Mouse (Mus musculus): Measurements from ENCODE around the gene Shisa6.

The Shisa6 gene

DNA sequence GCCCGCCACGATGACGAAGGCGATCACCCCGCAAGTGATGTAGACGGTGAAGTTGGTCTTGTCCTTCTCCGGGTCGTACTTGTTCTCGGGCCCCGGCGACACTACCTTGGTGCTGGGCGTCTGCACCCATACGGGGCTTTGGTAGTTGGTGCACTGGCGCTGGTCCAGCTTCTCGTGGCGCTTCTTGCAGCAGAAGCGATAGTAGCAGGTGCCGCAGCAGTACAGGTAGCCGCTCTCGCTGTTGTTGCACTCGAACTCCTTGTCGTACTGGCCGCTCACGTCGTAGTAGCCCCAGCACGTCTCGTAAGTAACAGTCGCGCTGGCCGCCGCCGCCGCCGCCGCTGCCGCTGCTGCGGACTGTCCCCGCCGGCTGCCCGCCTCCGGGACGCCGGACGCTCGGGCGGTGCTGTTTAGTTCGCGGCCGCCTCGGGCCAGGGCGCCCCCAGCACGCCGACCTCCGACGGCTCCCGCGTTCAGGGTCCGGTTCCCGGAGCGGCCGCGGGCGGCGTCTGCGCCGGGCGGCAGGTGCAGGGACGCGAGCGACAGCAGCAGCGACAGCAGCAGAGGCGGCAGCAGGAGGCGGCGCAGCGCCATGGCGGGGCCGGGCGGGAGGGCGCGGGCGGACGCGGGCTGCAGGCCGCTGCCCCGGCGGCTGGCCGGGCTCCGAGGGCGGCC lies at the start of gene Shisa6:
Gene Shisa6 (minus strand): TSS at position 594 of the 675 bp plus-strand sequence.
- DNase-seq (ENCODE audit: low read depth, low spot score) = no peak

DNA sequence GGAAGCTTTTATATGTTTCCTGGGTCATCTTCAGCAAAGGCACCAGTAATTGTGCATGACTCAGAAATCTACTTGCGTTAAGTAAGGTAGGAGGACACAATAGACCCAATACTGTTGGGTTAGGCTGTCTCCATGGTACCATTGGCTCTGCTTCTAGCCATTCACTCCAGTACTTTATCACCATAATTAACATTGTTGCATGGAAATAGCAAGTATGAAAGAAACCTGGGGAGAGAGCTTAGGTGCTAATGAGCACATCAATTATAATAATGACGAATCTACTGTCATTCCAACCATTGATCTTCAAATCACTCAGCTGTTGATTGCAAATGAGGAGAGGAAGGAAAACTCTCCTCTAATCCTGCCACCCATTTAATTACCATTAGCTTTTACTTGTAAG lies 48.1 kb upstream of the Shisa6 start:
- DNase-seq (ENCODE audit: low read depth, low spot score) = no peak

DNA sequence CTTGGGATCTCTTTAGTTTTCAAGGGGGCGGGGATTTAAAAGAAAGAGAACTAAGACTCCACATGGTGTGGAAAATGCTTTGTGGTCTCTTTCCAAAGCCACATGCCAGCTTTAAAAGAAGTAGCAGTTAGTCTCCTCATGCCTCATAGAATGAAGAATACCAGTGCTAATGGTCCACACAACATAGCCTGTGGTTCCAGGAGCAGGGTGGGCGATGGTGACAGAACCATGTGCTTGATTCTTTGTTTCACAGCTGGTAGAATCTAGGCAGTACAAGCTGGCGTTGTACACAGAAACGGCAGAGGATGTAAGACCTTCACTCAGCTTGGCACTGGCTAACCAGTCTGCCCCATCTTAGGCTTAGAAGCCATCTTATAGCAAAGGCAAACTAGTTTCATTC lies 43.3 kb upstream of the Shisa6 start:
- no peak for DNase-seq (ENCODE audit: low read depth, low spot score)

DNA sequence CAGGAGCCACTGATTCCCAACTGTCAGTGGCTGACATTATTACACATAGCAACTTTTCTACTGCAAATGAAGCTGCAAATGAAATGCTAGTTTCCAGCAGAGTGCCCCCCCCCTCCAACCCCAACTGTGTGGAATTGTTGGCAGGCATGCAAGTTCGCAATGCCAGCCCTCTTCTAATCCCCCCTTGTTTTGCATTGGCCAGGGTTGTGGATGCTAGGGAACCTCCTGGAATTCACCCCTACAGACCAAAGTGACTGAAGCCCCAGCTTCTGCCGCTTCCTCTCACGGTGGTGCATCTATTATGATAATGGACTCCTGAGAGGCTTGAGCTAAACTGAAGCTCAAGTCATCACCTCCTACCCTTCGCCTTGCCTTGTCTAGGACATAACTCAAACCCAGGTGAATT lies 42.6 kb upstream of the Shisa6 start:
- DNase-seq (ENCODE audit: low read depth, low spot score) = no peak

DNA sequence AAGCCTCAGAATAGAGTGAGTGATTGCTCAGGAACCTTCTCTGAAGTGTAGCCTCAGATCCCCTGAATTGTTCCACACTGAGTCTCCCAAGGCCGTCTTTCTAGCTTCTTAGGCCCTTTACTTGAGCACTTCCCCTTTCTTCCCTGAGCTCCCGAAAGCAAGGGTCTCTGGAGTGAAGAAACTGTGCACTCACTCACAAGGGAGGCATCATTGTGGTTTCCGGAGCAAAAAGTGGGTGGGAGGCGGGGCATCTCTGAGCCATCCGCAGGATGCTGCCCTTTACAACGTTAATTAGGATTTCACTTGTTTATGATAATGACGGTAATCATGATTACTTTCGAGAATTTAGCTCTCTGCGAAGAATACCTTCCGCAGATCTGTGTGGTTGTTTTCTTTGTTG lies 41.6 kb upstream of the Shisa6 start:
- DNase-seq (ENCODE audit: low read depth, low spot score) = no peak

DNA sequence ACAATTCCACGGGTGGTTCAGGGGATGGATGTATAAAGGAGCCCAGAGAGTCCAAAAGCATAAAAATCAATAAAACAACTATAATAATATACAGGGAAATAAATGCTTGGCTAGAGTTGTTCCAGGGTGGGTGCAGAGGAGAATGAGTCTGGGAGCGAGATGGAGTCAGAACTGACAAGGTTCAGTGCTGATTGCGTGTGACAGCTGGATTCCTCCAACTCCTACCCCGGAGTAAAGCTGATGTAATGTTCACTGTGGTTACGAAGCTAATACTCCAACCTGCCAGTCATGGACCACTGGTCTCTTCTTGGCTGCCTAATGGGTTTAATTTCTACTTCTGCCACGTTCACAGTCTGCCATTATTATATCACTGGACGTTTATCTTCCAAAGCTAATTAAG lies 36.5 kb upstream of the Shisa6 start:
- DNase-seq (ENCODE audit: low read depth, low spot score) = no peak

DNA sequence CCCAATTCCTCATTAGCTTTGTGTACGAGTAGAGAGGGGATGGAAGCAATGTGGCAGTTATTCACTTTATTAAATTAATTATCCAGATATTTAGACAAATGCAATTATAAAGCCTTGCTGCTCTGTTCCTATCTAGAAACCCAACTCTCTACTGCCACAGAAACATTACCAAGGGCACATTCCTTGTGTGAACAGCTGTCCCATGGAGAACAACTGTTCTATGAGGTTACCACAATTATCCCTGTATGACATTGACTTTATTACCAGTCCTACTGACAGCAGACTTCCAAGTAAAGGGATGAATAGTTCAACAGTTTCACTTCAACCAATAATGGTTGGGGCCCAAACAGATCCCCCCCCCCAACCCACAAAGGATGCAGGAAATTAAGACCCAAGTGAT lies 12.1 kb upstream of the Shisa6 start:
- no peak for DNase-seq (ENCODE audit: low read depth, low spot score)

DNA sequence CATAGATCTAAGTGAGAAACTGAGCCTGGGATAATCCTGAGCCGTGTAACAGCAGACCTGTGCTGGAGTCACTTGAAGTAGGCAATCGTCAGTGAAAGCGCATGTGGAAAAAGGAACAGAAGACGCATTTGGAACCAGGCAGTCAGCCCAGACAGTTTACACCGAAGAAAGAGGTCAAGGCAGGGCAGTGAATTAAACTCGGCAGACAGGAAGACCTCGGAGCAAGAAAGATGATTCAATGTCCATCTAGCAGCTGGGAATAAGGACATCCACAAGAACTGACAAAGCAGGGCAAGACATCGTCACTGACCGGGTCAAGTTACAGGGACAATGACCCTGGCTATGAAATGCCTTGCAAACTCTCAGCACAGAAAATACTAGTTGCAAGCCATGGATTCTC lies 10.1 kb upstream of the Shisa6 start:
- DNase-seq (ENCODE audit: low read depth, low spot score) = no peak

DNA sequence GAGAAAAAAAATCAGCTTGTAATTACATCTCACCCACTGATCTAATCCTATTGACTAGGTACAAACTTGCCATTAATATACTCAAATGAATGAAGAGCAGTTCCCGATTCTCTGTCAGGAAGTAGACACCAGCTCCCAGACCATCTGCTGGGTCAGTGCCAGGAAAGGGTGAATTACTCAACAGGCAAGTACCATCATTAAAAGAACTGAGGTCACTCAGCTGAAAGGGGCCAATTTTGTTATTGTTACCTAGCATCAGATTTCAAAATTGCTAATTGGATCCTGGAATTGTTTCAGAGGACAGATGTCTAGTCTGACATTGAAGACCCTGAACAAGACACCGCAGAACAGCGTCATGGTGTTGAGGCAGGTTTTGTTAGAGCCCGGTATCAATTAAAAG lies 9.4 kb upstream of the Shisa6 start:
- DNase-seq (ENCODE audit: low read depth, low spot score) = no peak

DNA sequence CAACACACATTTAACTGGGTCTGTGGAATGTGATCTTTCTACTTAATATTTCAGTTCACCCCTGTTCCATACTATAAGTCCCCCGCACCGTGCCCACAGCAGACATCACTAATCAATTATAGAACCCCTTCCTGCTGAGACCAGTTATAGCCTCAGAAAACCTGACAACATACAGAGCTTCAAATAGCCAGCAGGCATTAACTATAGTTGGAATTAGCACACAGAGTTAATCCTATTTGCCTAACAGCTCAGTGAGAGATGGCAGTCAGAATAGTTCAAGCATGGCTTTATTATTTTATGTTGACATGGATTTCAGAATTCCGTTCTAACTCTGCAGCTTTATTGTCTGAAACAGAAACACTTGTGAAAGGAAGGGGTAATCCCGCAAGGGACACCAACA lies 8.5 kb upstream of the Shisa6 start:
- no peak for DNase-seq (ENCODE audit: low read depth, low spot score)

DNA sequence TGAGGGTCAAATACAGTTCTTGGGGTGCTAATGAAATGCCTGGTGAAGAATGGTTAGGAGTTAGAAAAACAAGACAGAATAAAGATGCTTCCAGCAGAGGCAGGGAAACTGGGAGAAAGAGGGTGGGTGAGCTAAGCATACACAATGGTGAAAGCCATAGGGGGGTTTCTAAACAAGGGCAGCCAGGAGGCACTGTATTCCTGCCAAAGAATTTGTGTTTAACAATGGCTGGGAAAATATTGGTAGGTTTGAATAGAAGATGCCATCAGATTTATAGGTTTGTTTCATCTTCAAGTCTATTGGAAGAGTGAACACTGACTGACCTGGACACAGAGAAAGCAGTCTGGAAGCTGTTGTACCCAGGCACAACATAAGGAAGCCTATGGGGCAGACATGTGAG lies 2.4 kb upstream of the Shisa6 start:
- DNase-seq (ENCODE audit: low read depth, low spot score) = no peak

DNA sequence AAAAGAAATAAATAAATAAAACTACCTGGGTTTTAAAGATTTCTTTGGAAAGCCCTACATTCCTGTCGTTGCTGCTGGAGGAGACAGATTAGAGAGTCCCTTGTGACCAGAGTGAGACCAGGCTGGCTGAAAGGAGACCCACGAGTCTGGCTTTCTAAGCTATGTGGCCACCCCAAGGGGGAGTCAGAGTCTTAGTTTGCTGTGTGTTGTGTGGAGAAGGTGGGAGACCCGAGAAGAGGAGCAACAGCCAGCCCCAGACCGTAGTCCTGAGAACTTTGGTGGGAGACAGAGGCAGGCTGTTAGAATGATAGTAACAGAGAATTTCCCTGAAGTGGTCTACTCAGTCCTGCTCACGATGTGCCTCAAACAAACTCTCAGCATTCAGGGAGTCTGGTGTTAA lies 1.6 kb upstream of the Shisa6 start:
- no peak for DNase-seq (ENCODE audit: low read depth, low spot score)

DNA sequence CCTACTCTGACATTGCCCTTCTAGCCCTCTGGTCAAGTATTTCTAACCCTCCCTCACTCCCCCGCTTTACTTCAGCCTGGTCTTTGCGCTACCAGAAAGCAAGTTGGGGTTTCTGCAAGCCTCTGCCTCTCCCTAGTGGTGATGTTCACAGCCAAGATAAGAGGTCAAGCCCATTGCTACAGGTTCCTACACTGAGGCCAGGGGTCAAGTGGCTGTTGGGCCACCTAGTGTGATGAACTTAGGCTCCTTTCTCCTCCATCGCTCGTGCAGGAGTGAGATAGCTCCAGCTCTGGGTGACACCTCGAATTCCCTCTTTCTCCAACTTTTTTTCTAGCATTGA lies 1.2 kb upstream of the Shisa6 start:
- DNase-seq (ENCODE audit: low read depth, low spot score) = no peak

DNA sequence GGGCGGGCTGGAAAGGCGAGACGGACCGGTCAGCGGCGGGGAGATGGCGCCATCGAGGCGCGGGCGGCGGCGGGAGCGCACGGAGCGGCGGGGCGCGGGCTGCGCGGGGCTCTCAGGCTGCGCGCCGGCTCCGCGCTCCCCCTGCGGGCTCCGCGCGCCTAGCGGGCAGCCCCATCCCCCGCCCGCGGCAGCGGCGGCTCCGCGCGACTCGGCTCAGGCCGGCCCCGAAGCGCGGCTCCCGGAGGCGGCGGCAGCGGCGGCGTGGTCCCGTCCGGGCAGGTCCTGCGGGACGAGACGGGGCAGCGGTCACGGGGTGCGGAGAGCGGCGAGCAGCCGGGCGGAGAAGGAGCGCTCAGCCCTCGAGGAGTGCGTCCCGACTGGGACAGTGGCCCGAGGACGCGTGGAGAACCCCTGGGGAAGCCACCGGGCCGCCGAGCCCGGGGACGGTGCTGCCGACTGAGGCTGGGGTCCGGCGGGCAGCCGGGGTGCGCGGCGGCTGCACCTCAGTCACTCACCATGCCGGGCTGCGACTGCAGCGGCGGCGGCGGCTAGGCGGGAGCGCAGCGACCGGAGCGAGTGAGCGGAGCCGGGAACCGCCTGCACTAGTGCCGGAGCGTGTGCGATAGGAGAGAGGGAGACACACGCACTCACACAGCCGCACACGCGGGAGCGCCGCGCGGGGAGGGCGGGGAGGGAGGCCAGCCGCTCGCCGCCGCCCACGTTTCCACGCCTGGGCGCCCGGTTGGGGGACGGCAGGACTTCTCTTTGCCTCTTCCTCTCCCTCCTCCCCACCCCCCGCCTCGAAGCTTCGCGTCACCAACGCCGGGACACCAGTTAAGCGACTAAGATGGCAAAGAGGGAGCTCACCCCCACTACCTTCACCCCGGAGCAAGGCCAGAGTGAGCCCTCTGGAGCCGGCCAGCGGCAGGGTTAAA lies 549 bp upstream of the Shisa6 start:
- no peak for DNase-seq (ENCODE audit: low read depth, low spot score)

DNA sequence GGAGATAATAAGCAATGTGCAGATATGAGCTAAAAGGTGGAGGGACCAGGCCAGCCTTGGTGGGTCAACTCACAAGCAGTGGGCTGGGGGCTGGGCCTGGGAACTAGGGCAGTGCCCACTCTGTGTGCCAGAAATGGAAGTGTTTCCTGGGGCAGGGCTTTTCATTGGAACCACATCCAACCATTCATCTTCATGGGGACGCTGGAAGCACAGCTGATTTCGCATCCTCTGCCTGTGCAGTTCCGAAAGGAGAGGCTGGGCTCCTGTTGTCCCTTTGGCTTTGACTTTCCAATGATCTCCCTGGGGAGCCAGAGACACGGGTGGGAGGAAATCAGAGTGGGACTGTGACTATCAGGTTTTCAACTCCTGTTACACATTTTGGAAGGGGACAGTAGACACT lies 1.5 kb downstream of the Shisa6 start:
- DNase-seq (ENCODE audit: low read depth, low spot score) = no peak

DNA sequence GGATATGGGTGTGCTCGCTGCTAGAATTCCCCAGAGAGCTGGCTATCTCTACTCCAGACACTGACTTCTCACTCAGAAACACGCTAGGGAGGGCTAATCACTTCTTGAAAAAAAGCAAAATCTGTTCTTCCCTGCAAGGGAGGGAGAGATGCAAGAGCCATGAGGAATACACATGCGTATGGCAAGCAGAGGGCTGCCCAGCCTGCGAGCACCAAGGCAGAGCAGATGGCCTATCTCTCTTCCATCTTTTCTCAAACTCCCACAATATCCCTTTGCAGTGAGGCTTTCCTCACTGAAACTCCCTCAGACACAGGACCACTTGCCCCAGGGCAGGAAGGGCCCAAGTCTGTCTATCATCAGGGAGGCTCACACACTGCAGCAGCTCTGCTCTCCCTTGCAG lies 3.4 kb downstream of the Shisa6 start:
- DNase-seq (ENCODE audit: low read depth, low spot score) = no peak

DNA sequence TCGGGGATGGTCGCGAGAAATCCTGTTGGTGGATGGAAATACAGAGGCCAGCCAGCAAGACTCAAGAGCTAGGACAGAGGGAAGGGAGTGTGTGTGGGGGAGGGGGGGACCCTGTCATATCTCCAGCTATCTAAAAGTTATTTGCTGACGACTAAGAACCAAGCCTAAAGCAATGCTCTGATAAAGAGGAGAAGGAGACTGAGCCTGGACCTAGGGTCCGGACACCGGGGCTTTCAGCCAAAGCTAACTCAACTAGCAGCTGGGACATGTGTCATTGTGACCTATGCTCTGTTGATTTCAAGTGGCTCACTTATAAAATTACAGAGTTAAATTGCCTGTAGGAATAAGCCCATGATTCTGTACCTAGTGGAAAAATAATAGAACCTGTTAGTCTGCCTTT lies 6.4 kb downstream of the Shisa6 start:
- no peak for DNase-seq (ENCODE audit: low read depth, low spot score)

DNA sequence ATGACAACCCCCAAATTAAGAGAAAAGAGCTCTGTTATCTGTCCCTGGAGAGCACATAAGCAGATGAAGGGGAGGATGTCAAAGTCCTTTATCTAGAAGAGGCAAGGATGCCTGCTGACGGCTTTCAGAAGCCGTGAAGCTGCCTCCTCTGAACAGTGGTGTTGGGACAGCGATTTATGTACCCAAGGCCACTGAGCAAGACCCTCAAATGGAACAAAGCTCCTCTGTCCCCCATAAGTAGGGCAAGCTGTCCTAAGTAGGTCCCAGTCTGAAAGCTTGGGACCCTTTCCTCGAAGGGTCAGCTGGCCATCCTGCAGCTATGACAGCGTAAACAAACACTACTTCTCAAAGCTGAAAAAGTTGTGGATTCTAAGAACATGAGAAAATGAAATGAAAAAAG lies 11.4 kb downstream of the Shisa6 start:
- no peak for DNase-seq (ENCODE audit: low read depth, low spot score)

DNA sequence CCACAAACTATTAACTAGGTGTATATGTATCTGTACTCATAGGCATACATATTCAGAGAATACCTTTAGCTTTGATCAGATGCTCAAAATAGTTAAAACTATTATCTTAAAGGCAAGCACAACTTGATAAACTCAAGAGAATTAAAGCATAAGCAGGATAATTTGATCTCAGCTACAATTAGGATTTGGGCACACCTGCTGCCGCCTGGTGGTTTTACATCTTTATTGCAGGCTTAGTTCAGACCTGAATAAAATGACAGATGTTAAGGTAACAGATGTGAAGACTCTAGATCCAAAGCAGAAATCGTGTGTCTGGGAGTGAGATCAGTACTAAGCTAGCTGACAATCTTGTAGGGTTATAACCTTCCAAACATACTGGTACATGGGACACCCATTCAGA lies 24.8 kb downstream of the Shisa6 start:
- no peak for DNase-seq (ENCODE audit: low read depth, low spot score)

DNA sequence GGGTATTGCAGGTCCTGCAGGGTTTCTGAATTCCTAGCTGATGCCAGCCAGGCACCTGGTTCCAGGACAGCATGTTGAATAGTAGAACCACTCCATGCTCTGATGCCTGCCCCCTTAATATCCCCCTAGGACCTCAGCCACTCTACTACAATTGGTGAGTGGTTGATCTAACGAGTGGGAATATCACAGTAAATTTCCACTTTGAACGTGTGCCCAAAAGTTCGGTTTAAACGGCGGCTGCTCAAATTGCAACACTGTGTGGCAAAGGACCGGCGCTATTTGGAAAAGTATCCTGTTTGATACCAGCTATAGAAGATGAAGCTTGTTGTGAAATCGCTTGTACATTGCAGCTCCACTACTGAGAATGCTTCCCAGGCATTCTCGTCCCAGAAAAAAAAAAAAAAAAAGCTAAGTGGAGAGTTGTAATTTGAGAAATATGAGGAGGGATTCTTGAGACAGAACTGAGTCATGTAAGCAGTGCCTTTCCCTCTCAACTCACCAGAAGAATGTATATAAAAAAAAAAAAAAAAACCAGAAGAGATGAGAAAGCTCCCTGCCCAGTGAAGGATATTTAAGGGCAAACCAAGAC lies 26.8 kb downstream of the Shisa6 start:
- DNase-seq (ENCODE audit: low read depth, low spot score) = no peak

DNA sequence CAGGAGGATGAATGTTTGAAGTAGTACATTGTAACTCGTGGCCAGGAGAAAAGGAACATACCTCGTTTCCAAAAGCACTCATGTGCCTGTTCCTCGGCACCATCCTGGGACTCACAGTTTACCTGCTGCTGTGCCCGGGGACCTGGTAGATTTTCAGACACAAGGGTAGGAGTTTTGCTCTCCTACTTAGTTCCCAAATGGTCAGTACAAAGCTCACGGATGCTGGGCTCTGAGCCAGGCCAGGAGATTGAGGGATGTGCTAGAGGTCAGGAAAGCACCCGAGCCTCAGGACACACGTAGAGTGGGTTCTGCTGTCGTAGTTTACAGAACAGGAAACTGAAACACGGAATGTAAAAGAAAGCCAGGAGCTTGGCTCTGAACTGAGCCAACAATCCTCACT lies 29.5 kb downstream of the Shisa6 start:
- no peak for DNase-seq (ENCODE audit: low read depth, low spot score)

DNA sequence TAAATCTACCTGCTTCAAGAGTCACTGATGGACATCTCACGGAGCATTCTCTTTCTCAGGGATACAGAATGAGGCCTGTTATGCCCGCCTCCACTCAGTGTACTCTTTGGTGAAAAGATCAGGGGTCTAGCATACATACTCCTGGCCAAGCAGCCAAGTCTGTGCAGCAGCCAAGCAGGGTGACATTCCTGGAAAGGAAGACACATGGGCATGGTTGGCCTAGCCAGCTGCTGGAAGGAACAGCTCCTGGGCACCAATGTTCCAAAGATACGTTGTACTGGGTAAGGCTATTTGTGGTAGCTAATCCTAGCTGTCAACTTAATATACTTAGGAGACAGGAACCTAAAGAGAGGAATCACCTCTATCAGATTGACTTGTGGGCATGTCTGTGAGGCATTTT lies 31.4 kb downstream of the Shisa6 start:
- DNase-seq (ENCODE audit: low read depth, low spot score) = no peak

DNA sequence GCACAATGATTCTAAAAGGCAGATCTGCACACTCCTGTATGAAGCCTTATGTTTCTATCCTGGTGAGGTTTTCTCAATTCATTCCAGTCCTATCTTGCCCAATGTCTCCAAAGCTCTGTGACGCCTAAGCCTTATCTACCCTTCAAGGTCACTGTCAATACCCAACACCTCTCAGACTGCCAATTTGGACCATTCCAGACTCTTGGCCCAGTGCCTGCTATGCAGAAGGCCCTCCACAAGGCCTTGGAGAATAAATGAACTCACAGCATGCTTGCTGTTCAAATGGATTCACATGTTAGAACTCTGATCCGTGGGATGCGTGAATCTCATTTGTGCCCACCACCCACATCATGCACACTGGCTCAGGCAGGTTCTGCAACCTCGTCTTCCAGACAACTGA lies 38.0 kb downstream of the Shisa6 start:
- DNase-seq (ENCODE audit: low read depth, low spot score) = no peak
